Mouse (Mus musculus) kidney, embryonic 14.5 days (tissue): ENCODE results near the gene Abcc2. TPM values are rescaled to one million over a fixed set of nuclear protein-coding genes. Genes with fewer than 3 reads are reported as not detected.

Experiments used
- ATAC-seq: fragments of 200-750 bp; cut with Nextera tagmentation; 2 replicates; pipeline ENCODE4 v1.8.0; 2017; ENCODE audit warnings: moderate number of reproducible peaks, mild to moderate bottlenecking, moderate TSS enrichment, moderate library complexity; ENCODE audit not compliant: low FRiP score, low TSS enrichment
- H3K27ac ChIP-seq: fragments of 300-500 bp; sonication (generic); 2 replicates; pipeline ENCODE4 v1.5.1; 2014; ENCODE audit warnings: low read depth, mild to moderate bottlenecking, low read length, moderate library complexity, mixed read lengths
- H3K27me3 ChIP-seq: fragments of 300-500 bp; sonication (generic); 2 replicates; pipeline ENCODE4 v1.6.1; 2014; ENCODE audit warnings: mild to moderate bottlenecking, low read length; ENCODE audit not compliant: control insufficient read depth, insufficient read depth
- H3K36me3 ChIP-seq: fragments of 300-500 bp; sonication (generic); 2 replicates; pipeline ENCODE4 v1.6.1; 2014; ENCODE audit warnings: low read length, mixed read lengths; ENCODE audit not compliant: control insufficient read depth, insufficient read depth
- H3K4me1 ChIP-seq: fragments of 300-500 bp; sonication (generic); 2 replicates; pipeline ENCODE4 v1.6.1; 2014; ENCODE audit warnings: low read length, mixed read lengths; ENCODE audit not compliant: control insufficient read depth, insufficient read depth
- H3K4me2 ChIP-seq: fragments of 300-500 bp; sonication (generic); replicated peaks from 2 replicates; pipeline ENCODE4 v1.6.1; 2014; ENCODE audit warnings: low read depth, mild to moderate bottlenecking, low read length
- H3K4me3 ChIP-seq: fragments of 300-500 bp; sonication (generic); 2 replicates; pipeline ENCODE4 v1.5.1; 2014; ENCODE audit warnings: mild to moderate bottlenecking, low read length
- H3K9ac ChIP-seq: fragments of 300-500 bp; sonication (generic); 2 replicates; pipeline ENCODE4 v1.6.1; 2014; ENCODE audit warnings: low read depth, mild to moderate bottlenecking, low read length, moderate library complexity
- H3K9me3 ChIP-seq: fragments of 300-500 bp; sonication (generic); 2 replicates; pipeline ENCODE4 v1.6.1; 2016; ENCODE audit warnings: low read length; ENCODE audit not compliant: control insufficient read depth
- WGBS: fragments of 180-500 bp; shearing (Covaris S2); extraction: QIAGEN DNeasy Blood & Tissue Kit; methylation state at CpG from one replicate; pipeline ENCODE4 v1.1.7; 2014; 5-methylcytosine and 5-hydroxymethylcytosine counted together
- polyA plus RNA-seq: library from polyadenylated mRNA; unstranded; fragments of >200 nt; fragmentation: Nextera tagmentation; extraction: Ambion mirVana; gene quantifications from 2 replicates; pipeline ENCODE4 v1.2.1, GENCODE M21; 2014

The Abcc2 gene
- polyA plus RNA-seq, 1 experiment from 2014 or later, result 1.7 TPM

- H3K4me1 ChIP-seq, result no peaks in the 10 kb centered on the region
- H3K9ac ChIP-seq, result no peak overlapping the region
- 95% methylated on average over 1 of the region's 1 CpGs for WGBS
- no peak overlapping the region for H3K27ac ChIP-seq
- no peaks in the 10 kb centered on the region for H3K36me3 ChIP-seq
- H3K4me3 ChIP-seq, result no peak overlapping the region
- no peaks in the 10 kb centered on the region for H3K9me3 ChIP-seq
- H3K27me3 ChIP-seq, result no peaks in the 10 kb centered on the region
- ATAC-seq, result no peak
- H3K4me2 ChIP-seq, result no peak overlapping the region
These were observed 12.0 kb downstream of the Abcc2 start for GRCm38 (mm10) chr19:43793951-43794350.

- Histone ChIP-seq H3K9me3 (no peaks in the 10 kb centered on the region), H3K4me1 (no peaks in the 10 kb centered on the region), H3K36me3 (no peaks in the 10 kb centered on the region), H3K4me2 (no peak overlapping the region), H3K27me3 (no peaks in the 10 kb centered on the region), H3K4me3 (no peak overlapping the region), H3K9ac (no peak overlapping the region), H3K27ac (no peak overlapping the region)
- WGBS, result 78% methylated on average over 8 of the region's 8 CpGs
- no peak for ATAC-seq
These were observed 13.5 kb downstream of the Abcc2 start for GRCm38 (mm10) chr19:43795511-43795910.

GRCm38 (mm10) chr19:43797216-43797615 is 15.2 kb downstream of the Abcc2 start:
- H3K27me3 ChIP-seq, result no peaks in the 10 kb centered on the region
- H3K27ac ChIP-seq, result no peak overlapping the region
- no peak overlapping the region for H3K9ac ChIP-seq
- H3K4me1 ChIP-seq, result no peaks in the 10 kb centered on the region
- 75% methylated on average over 5 of the region's 5 CpGs for WGBS
- no peak for ATAC-seq
- no peaks in the 10 kb centered on the region for H3K9me3 ChIP-seq
- H3K4me2 ChIP-seq, result no peak overlapping the region
- H3K36me3 ChIP-seq, result no peaks in the 10 kb centered on the region
- no peak overlapping the region for H3K4me3 ChIP-seq

GRCm38 (mm10) chr19:43801427-43802051 is 19.5 kb downstream of the Abcc2 start:
- no peaks in the 10 kb centered on the region for H3K9me3 ChIP-seq
- no peaks in the 10 kb centered on the region for H3K27me3 ChIP-seq
- no peak overlapping the region for H3K27ac ChIP-seq
- no peak overlapping the region for H3K4me3 ChIP-seq
- no peaks in the 10 kb centered on the region for H3K4me1 ChIP-seq
- H3K36me3 ChIP-seq, result no peaks in the 10 kb centered on the region
- WGBS, result 77% methylated on average over 9 of the region's 9 CpGs
- H3K9ac ChIP-seq, result no peak overlapping the region
- no peak for ATAC-seq
- no peak overlapping the region for H3K4me2 ChIP-seq

- 78% methylated on average over 10 of the region's 10 CpGs for WGBS
- no peaks in the 10 kb centered on the region for H3K9me3 ChIP-seq
- no peak overlapping the region for H3K4me2 ChIP-seq
- no peaks in the 10 kb centered on the region for H3K27me3 ChIP-seq
- no peak overlapping the region for H3K27ac ChIP-seq
- no peak overlapping the region for H3K9ac ChIP-seq
- no peaks in the 10 kb centered on the region for H3K36me3 ChIP-seq
- H3K4me1 ChIP-seq, result no peaks in the 10 kb centered on the region
- no peak overlapping the region for H3K4me3 ChIP-seq
- no peak for ATAC-seq
These were observed 21.9 kb downstream of the Abcc2 start for GRCm38 (mm10) chr19:43803866-43804265.

- 26% methylated on average over 4 of the region's 4 CpGs for WGBS
- ATAC-seq, result no peak
- no peak overlapping the region for H3K4me3 ChIP-seq
- H3K27me3 ChIP-seq, result no peaks in the 10 kb centered on the region
- H3K9ac ChIP-seq, result no peak overlapping the region
- H3K9me3 ChIP-seq, result no peaks in the 10 kb centered on the region
- H3K27ac ChIP-seq, result no peak overlapping the region
- no peaks in the 10 kb centered on the region for H3K4me1 ChIP-seq
- no peak overlapping the region for H3K4me2 ChIP-seq
- no peaks in the 10 kb centered on the region for H3K36me3 ChIP-seq
These were observed 27.3 kb downstream of the Abcc2 start for GRCm38 (mm10) chr19:43809331-43809730.

- Histone ChIP-seq H3K27me3 (no peaks in the 10 kb centered on the region), H3K36me3 (no peaks in the 10 kb centered on the region), H3K27ac (no peak overlapping the region), H3K9ac (no peak overlapping the region), H3K9me3 (no peaks in the 10 kb centered on the region), H3K4me2 (no peak overlapping the region), H3K4me1 (no peaks in the 10 kb centered on the region), H3K4me3 (no peak overlapping the region)
- no peak for ATAC-seq
- 94% methylated on average over 4 of the region's 4 CpGs for WGBS
These were observed 29.4 kb downstream of the Abcc2 start for GRCm38 (mm10) chr19:43811419-43811818.

- no peak overlapping the region for H3K4me3 ChIP-seq
- no peaks in the 10 kb centered on the region for H3K4me1 ChIP-seq
- no peaks in the 10 kb centered on the region for H3K9me3 ChIP-seq
- H3K4me2 ChIP-seq, result no peak overlapping the region
- no peak for ATAC-seq
- H3K9ac ChIP-seq, result no peak overlapping the region
- WGBS, result 90% methylated on average over 10 of the region's 10 CpGs
- no peaks in the 10 kb centered on the region for H3K27me3 ChIP-seq
- no peaks in the 10 kb centered on the region for H3K36me3 ChIP-seq
- H3K27ac ChIP-seq, result no peak overlapping the region
These were observed 31.3 kb downstream of the Abcc2 start for GRCm38 (mm10) chr19:43813315-43813714.

GRCm38 (mm10) chr19:43815661-43816414 is 33.8 kb downstream of the Abcc2 start:
- WGBS, result 68% methylated on average over 14 of the region's 14 CpGs
- no peaks in the 10 kb centered on the region for H3K36me3 ChIP-seq
- H3K9me3 ChIP-seq, result no peaks in the 10 kb centered on the region
- no peaks in the 10 kb centered on the region for H3K4me1 ChIP-seq
- no peak for ATAC-seq
- no peaks in the 10 kb centered on the region for H3K27me3 ChIP-seq
- H3K27ac ChIP-seq, result no peak overlapping the region
- H3K4me3 ChIP-seq, result no peak overlapping the region
- H3K9ac ChIP-seq, result no peak overlapping the region
- H3K4me2 ChIP-seq, result no peak overlapping the region
